In the genomic region with DNA sequence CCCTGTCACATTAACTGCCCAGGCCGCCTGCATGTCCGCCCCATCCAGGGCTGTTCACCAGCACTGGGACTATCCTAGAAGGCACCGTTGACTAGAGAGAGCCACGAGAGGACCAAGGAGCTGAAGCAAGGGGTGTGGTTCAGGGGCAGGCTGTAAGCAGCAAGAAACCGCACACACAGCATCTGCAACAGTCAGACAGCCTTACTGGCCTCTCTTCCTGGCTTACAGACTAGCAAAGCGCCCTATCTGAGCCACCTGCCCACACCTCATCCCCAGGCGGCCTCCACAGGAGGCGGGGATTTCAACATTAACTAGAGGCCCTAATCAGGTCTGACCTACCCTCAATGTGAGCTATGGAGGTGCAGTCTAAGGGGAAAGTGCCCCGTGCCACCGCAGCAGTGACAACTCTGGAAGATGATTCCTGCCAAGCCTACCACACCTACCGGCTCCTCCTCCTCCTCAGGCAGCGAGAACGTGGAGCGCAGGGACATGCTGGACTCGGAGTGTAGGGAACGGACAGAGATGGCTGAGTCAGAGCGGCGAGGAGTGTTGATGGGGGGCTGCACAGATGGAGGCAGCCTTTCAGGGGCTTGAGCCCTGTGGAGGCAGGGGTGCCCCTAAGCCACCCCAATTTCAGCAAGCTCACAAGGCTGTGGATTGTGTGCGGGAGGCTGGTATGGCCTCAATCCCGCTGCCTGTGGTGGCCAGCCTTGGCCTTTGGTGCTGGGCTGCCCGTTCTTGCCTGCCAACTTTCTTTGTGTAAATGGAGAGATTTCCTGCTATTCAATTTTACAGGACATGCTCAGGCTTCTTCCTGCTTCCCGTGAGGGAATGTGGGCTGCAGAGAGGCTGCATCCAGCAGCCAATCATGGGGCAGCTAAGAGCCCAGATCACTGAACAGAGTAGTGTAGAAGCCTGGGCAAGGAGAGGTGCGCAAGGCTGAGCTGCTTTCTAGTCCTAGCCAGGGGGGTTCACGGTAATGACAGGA, we compare ENCODE assay signal across 9 mouse cellular contexts. TPM values are rescaled to one million over a fixed set of nuclear protein-coding genes. Genes with fewer than 3 reads are reported as not detected.
DNase-seq lines count a peak whose midpoint lies in the region; ATAC-seq and TF ChIP-seq lines count a peak whose summit lies in the region.
"Had no signal": no experiment of that assay in that cellular context is flagged by ENCODE, and none has a peak within 500 bp of the region (broad histone marks: within the 10 kb centered on the region; RNA-seq: fewer than 3 reads in every experiment).

No protein-coding gene starts in this region.

- H3K9ac ChIP-seq in midbrain, postnatal 0 days (replicated peaks; ENCODE audit: low read length, poor library complexity, severe bottlenecking) = no peak overlapping the region
- H3K9ac ChIP-seq in hindbrain, embryonic 15.5 days = no peak overlapping the region
- H3K9ac ChIP-seq in liver, embryonic 11.5 days (ENCODE audit: low read depth, low read length) = no peak overlapping the region

- H3K4me2 ChIP-seq in midbrain, postnatal 0 days (ENCODE audit: low read depth, low read length, poor library complexity, severe bottlenecking) = no peak overlapping the region
- H3K4me2 ChIP-seq in hindbrain, embryonic 15.5 days = 0 out of 2 replicates have a peak overlapping the region, but pooled peaks have one; percentile 11
- no peak overlapping the region for H3K4me2 ChIP-seq in liver, embryonic 11.5 days

- no peak for TF ChIP-seq POLR2A in small intestine, adult 2 months (IDR thresholded peaks at IDR 0.05; ENCODE audit: low read depth, low read length)
- TF ChIP-seq POLR2A in thymus, adult 2 months (IDR thresholded peaks at IDR 0.05; ENCODE audit: control insufficient read depth, extremely low read depth, insufficient read depth, low read length, poor library complexity) = no peak

- no peak for ATAC-seq in midbrain, postnatal 0 days (ENCODE audit: low FRiP score)
- ATAC-seq in hindbrain, embryonic 15.5 days (ENCODE audit: low FRiP score, low read depth) = no peak
- ATAC-seq in liver, embryonic 11.5 days (replicated peaks; ENCODE audit: low FRiP score) = peak; percentile 53
- ATAC-seq in megakaryocyte-erythroid progenitor cell, adult 5-6 weeks (replicated peaks; ENCODE audit: low FRiP score, low TSS enrichment, poor library complexity, severe bottlenecking) = no peak

- no peak for TF ChIP-seq CTCF in midbrain, postnatal 0 days (IDR thresholded peaks at IDR 0.05)
- no peak for TF ChIP-seq CTCF in small intestine, adult 2 months (IDR thresholded peaks at IDR 0.05; ENCODE audit: extremely low read depth, insufficient read length, insufficient replicate concordance, low read depth, low read length)
- no peak for TF ChIP-seq CTCF in thymus, adult 2 months (IDR thresholded peaks at IDR 0.05; ENCODE audit: borderline replicate concordance, control insufficient read depth, extremely low read depth, insufficient read depth, low read length, poor library complexity)

- 89% methylated on average over 24 of the region's 24 CpGs for WGBS in midbrain, embryonic 10.5 days
- WGBS in midbrain, postnatal 0 days = 85% methylated on average over 23 of the region's 24 CpGs
- 89% methylated on average over 24 of the region's 24 CpGs for WGBS in hindbrain, embryonic 15.5 days
- 85% methylated on average over 24 of the region's 24 CpGs for WGBS in liver, embryonic 11.5 days
- 82% methylated on average over 24 of the region's 24 CpGs for WGBS in small intestine, adult 2 months
- 97% methylated on average over 24 of the region's 24 CpGs for WGBS in thymus, adult 2 months

- H3K27me3 ChIP-seq in midbrain, embryonic 10.5 days (ENCODE audit: low read depth, poor library complexity, severe bottlenecking) = no peaks in the 10 kb centered on the region
- H3K27me3 ChIP-seq in midbrain, postnatal 0 days (ENCODE audit: insufficient read depth, low read length) = no peaks in the 10 kb centered on the region
- H3K27me3 ChIP-seq in hindbrain, embryonic 15.5 days = no peaks in the 10 kb centered on the region
- H3K27me3 ChIP-seq in liver, embryonic 11.5 days (replicated peaks; ENCODE audit: control insufficient read depth, insufficient read depth, low read length) = no peaks in the 10 kb centered on the region
- H3K27me3 ChIP-seq in small intestine, adult 2 months (ENCODE audit: control insufficient read depth, insufficient read depth, low read length) = no peaks in the 10 kb centered on the region
- H3K27me3 ChIP-seq in thymus, adult 2 months (ENCODE audit: control insufficient read depth, insufficient read depth, low read length) = no peaks in the 10 kb centered on the region

- peak overlapping the region; percentile 23; the same call in 1 of the 2 replicates for H3K27ac ChIP-seq in midbrain, embryonic 10.5 days (replicated peaks)
- H3K27ac ChIP-seq in midbrain, postnatal 0 days (ENCODE audit: low read depth, low read length) = no peak overlapping the region
- 0 out of 2 replicates have a peak overlapping the region, but pooled peaks have one; percentile 25 for H3K27ac ChIP-seq in hindbrain, embryonic 15.5 days (replicated peaks)
- no peak overlapping the region for H3K27ac ChIP-seq in liver, embryonic 11.5 days (ENCODE audit: low read depth, low read length)
- peak overlapping the region; percentile 20; the same call in 1 of the 2 replicates for H3K27ac ChIP-seq in small intestine, adult 2 months (ENCODE audit: insufficient read depth, low read depth, low read length)
- H3K27ac ChIP-seq in thymus, adult 2 months (ENCODE audit: control insufficient read depth, insufficient read depth, low read length) = no peak overlapping the region

- no peaks in the 10 kb centered on the region for H3K4me1 ChIP-seq in midbrain, embryonic 10.5 days
- no peaks in the 10 kb centered on the region for H3K4me1 ChIP-seq in midbrain, postnatal 0 days (ENCODE audit: insufficient read depth, low read length)
- H3K4me1 ChIP-seq in hindbrain, embryonic 15.5 days (replicated peaks) = no peaks in the 10 kb centered on the region
- H3K4me1 ChIP-seq in liver, embryonic 11.5 days (replicated peaks; ENCODE audit: control insufficient read depth, insufficient read depth, low read length) = no peaks in the 10 kb centered on the region
- H3K4me1 ChIP-seq in small intestine, adult 2 months (ENCODE audit: control insufficient read depth, insufficient read depth, insufficient read length, low read length) = no peaks in the 10 kb centered on the region
- no peaks in the 10 kb centered on the region for H3K4me1 ChIP-seq in thymus, adult 2 months (replicated peaks; ENCODE audit: control insufficient read depth, insufficient read depth, low read length)

- no peaks in the 10 kb centered on the region for H3K9me3 ChIP-seq in midbrain, embryonic 10.5 days (replicated peaks)
- H3K9me3 ChIP-seq in midbrain, postnatal 0 days (ENCODE audit: low read length) = no peaks in the 10 kb centered on the region
- H3K9me3 ChIP-seq in hindbrain, embryonic 15.5 days = no peaks in the 10 kb centered on the region
- no peaks in the 10 kb centered on the region for H3K9me3 ChIP-seq in liver, embryonic 11.5 days (ENCODE audit: control insufficient read depth, low read length)
- H3K9me3 ChIP-seq: G1E had no signal

- H3K36me3 ChIP-seq in midbrain, embryonic 10.5 days = peaks cover 99% of the 10 kb centered on the region
- peaks cover 77% of the 10 kb centered on the region for H3K36me3 ChIP-seq in midbrain, postnatal 0 days (ENCODE audit: insufficient read depth, low read length)
- peaks cover 62% of the 10 kb centered on the region for H3K36me3 ChIP-seq in hindbrain, embryonic 15.5 days
- H3K36me3 ChIP-seq in liver, embryonic 11.5 days (ENCODE audit: control insufficient read depth, insufficient read depth, low read length) = peaks cover 39% of the 10 kb centered on the region
- peaks cover 57% of the 10 kb centered on the region for H3K36me3 ChIP-seq in small intestine, adult 2 months (ENCODE audit: control insufficient read depth, insufficient read depth, low read length)
- H3K36me3 ChIP-seq in thymus, adult 2 months (ENCODE audit: control insufficient read depth, insufficient read depth, low read length) = peaks cover 52% of the 10 kb centered on the region

- no peak for DNase-seq in midbrain, embryonic 10.5 days (ENCODE audit: low spot score)
- no peak for DNase-seq in midbrain, postnatal 0 days (ENCODE audit: low spot score)
- no peak for DNase-seq in liver, embryonic 11.5 days (ENCODE audit: low spot score)
- DNase-seq in thymus, adult 2 months = no peak
- no peak for DNase-seq in left cerebral cortex, adult 11 months (ENCODE audit: low spot score)

- H3K4me3 ChIP-seq in midbrain, embryonic 10.5 days = no peak overlapping the region; the same call in 1 of the 2 replicates
- no peak overlapping the region for H3K4me3 ChIP-seq in midbrain, postnatal 0 days (ENCODE audit: low read depth, low read length)
- no peak overlapping the region for H3K4me3 ChIP-seq in hindbrain, embryonic 15.5 days
- H3K4me3 ChIP-seq in liver, embryonic 11.5 days (ENCODE audit: low read depth, low read length) = no peak overlapping the region
- H3K4me3 ChIP-seq in small intestine, adult 2 months (ENCODE audit: low read depth, low read length) = peak overlapping the region; percentile 30
- H3K4me3 ChIP-seq in thymus, adult 2 months (ENCODE audit: control insufficient read depth, insufficient read depth, low read length) = no peak overlapping the region

RNA-seq across cellular contexts. Expression of gene Traf7, which starts 13.2 kb away (rescaled TPM):
- polyA plus RNA-seq in midbrain, embryonic 10.5 days (2016; fragmentation: Nextera tagmentation; extraction: Ambion mirVana) = 106 and 110 TPM in 2 replicates
- total RNA-seq in midbrain, postnatal 0 days (2014; rRNA removed) = 175 and 179 TPM in 2 replicates
- polyA plus RNA-seq in midbrain, postnatal 0 days (2015; fragmentation: Nextera tagmentation; extraction: Ambion mirVana) = 71.4 and 73.6 TPM in 2 replicates
- 88.7 and 91.0 TPM in 2 replicates for polyA plus RNA-seq in hindbrain, embryonic 15.5 days (2015; fragmentation: Nextera tagmentation; extraction: Ambion mirVana)
- polyA plus RNA-seq in liver, embryonic 11.5 days (2014; fragmentation: Nextera tagmentation; extraction: Ambion mirVana) = 81.0 and 90.7 TPM in 2 replicates
- polyA plus RNA-seq in small intestine, adult 2 months (2012; rRNA removed) = 75.8 and 113 TPM in 2 replicates
- 339 and 362 TPM in 2 replicates for polyA plus RNA-seq in thymus, adult 2 months (2012; rRNA removed)
- total RNA-seq in megakaryocyte-erythroid progenitor cell, adult 5-6 weeks (2014; fragmentation: Nextera tagmentation) = 111 and 143 TPM in 2 replicates
- 66.3 and 84.8 TPM in 2 replicates for total RNA-seq in megakaryocyte-erythroid progenitor cell, adult 5-6 weeks (2017)

RNA-seq across cellular contexts. Expression of gene Rab26, which starts 19.4 kb away (rescaled TPM):
- 2.1 and 2.9 TPM in 2 replicates for polyA plus RNA-seq in midbrain, embryonic 10.5 days (2016; fragmentation: Nextera tagmentation; extraction: Ambion mirVana)
- total RNA-seq in midbrain, postnatal 0 days (2014; rRNA removed) = 4.4 and 7.6 TPM in 2 replicates
- 15.5 and 17.7 TPM in 2 replicates for polyA plus RNA-seq in midbrain, postnatal 0 days (2015; fragmentation: Nextera tagmentation; extraction: Ambion mirVana)
- polyA plus RNA-seq in hindbrain, embryonic 15.5 days (2015; fragmentation: Nextera tagmentation; extraction: Ambion mirVana) = 6.3 and 8.2 TPM in 2 replicates
- 2.0 and 2.4 TPM in 2 replicates for polyA plus RNA-seq in liver, embryonic 11.5 days (2014; fragmentation: Nextera tagmentation; extraction: Ambion mirVana)
- polyA plus RNA-seq in small intestine, adult 2 months (2012; rRNA removed) = 1.2 and 6.1 TPM in 2 replicates
- polyA plus RNA-seq in thymus, adult 2 months (2012; rRNA removed) = 1.6 and 1.9 TPM in 2 replicates
- not detected in 2 replicates for total RNA-seq in megakaryocyte-erythroid progenitor cell, adult 5-6 weeks (2014; fragmentation: Nextera tagmentation)
- 1.3 TPM in 1 of 2 replicates, not detected in the other for total RNA-seq in megakaryocyte-erythroid progenitor cell, adult 5-6 weeks (2017)

RNA-seq across cellular contexts. Expression of gene Caskin1, which starts 26.2 kb away (rescaled TPM):
- polyA plus RNA-seq in midbrain, embryonic 10.5 days (2016; fragmentation: Nextera tagmentation; extraction: Ambion mirVana) = 6.7 and 8.5 TPM in 2 replicates
- total RNA-seq in midbrain, postnatal 0 days (2014; rRNA removed) = 151 and 153 TPM in 2 replicates
- polyA plus RNA-seq in midbrain, postnatal 0 days (2015; fragmentation: Nextera tagmentation; extraction: Ambion mirVana) = 43.9 and 47.5 TPM in 2 replicates
- 51.4 and 55.0 TPM in 2 replicates for polyA plus RNA-seq in hindbrain, embryonic 15.5 days (2015; fragmentation: Nextera tagmentation; extraction: Ambion mirVana)
- 0.47 and 0.56 TPM in 2 replicates for polyA plus RNA-seq in liver, embryonic 11.5 days (2014; fragmentation: Nextera tagmentation; extraction: Ambion mirVana)
- 0.50 and 0.77 TPM in 2 replicates for polyA plus RNA-seq in small intestine, adult 2 months (2012; rRNA removed)
- 0.15 and 0.20 TPM in 2 replicates for polyA plus RNA-seq in thymus, adult 2 months (2012; rRNA removed)
- not detected in 2 replicates for total RNA-seq in megakaryocyte-erythroid progenitor cell, adult 5-6 weeks (2014; fragmentation: Nextera tagmentation)
- total RNA-seq in megakaryocyte-erythroid progenitor cell, adult 5-6 weeks (2017) = not detected in 2 replicates
- polyA plus RNA-seq: G1E had no signal

RNA-seq across cellular contexts. Expression of gene Pkd1, which starts 35.1 kb away (rescaled TPM):
- 14.7 and 18.5 TPM in 2 replicates for polyA plus RNA-seq in midbrain, embryonic 10.5 days (2016; fragmentation: Nextera tagmentation; extraction: Ambion mirVana)
- total RNA-seq in midbrain, postnatal 0 days (2014; rRNA removed) = 73.6 and 84.3 TPM in 2 replicates
- polyA plus RNA-seq in midbrain, postnatal 0 days (2015; fragmentation: Nextera tagmentation; extraction: Ambion mirVana) = 13.6 and 14.5 TPM in 2 replicates
- polyA plus RNA-seq in hindbrain, embryonic 15.5 days (2015; fragmentation: Nextera tagmentation; extraction: Ambion mirVana) = 22.6 and 30.3 TPM in 2 replicates
- 8.7 and 12.2 TPM in 2 replicates for polyA plus RNA-seq in liver, embryonic 11.5 days (2014; fragmentation: Nextera tagmentation; extraction: Ambion mirVana)
- 26.1 and 31.9 TPM in 2 replicates for polyA plus RNA-seq in small intestine, adult 2 months (2012; rRNA removed)
- polyA plus RNA-seq in thymus, adult 2 months (2012; rRNA removed) = 85.0 and 92.8 TPM in 2 replicates
- total RNA-seq in megakaryocyte-erythroid progenitor cell, adult 5-6 weeks (2014; fragmentation: Nextera tagmentation) = 17.2 and 20.5 TPM in 2 replicates
- total RNA-seq in megakaryocyte-erythroid progenitor cell, adult 5-6 weeks (2017) = 4.6 and 5.4 TPM in 2 replicates

RNA-seq across cellular contexts. Expression of gene Mlst8, which starts 35.7 kb away (rescaled TPM):
- polyA plus RNA-seq in midbrain, embryonic 10.5 days (2016; fragmentation: Nextera tagmentation; extraction: Ambion mirVana) = 40.2 and 40.9 TPM in 2 replicates
- 51.8 and 60.8 TPM in 2 replicates for total RNA-seq in midbrain, postnatal 0 days (2014; rRNA removed)
- 28.4 and 29.5 TPM in 2 replicates for polyA plus RNA-seq in midbrain, postnatal 0 days (2015; fragmentation: Nextera tagmentation; extraction: Ambion mirVana)
- polyA plus RNA-seq in hindbrain, embryonic 15.5 days (2015; fragmentation: Nextera tagmentation; extraction: Ambion mirVana) = 35.4 and 36.0 TPM in 2 replicates
- polyA plus RNA-seq in liver, embryonic 11.5 days (2014; fragmentation: Nextera tagmentation; extraction: Ambion mirVana) = 22.3 TPM in 2 replicates
- polyA plus RNA-seq in small intestine, adult 2 months (2012; rRNA removed) = 16.9 and 33.7 TPM in 2 replicates
- 78.9 and 84.5 TPM in 2 replicates for polyA plus RNA-seq in thymus, adult 2 months (2012; rRNA removed)
- total RNA-seq in megakaryocyte-erythroid progenitor cell, adult 5-6 weeks (2014; fragmentation: Nextera tagmentation) = 35.8 and 38.7 TPM in 2 replicates
- total RNA-seq in megakaryocyte-erythroid progenitor cell, adult 5-6 weeks (2017) = 17.2 and 36.1 TPM in 2 replicates

Comparison
In these comparisons a context has a peak if more than half of its experiments do, and no peak if none do; other contexts are left out.
1. H3K27ac ChIP-seq: peak in midbrain, embryonic 10.5 days (single experiment), hindbrain, embryonic 15.5 days (single experiment) and small intestine, adult 2 months (single experiment); none in midbrain, postnatal 0 days (single experiment), liver, embryonic 11.5 days (single experiment) and thymus, adult 2 months (single experiment).